Mouse (Mus musculus): ENCODE measurements at regions not wholly inside any gene's neighbourhood (a gene's known extent, or its start where the extent isn't known, plus 50 kb on each side); places are given as distances from the start of the nearest gene placed in this dataset.

DNA sequence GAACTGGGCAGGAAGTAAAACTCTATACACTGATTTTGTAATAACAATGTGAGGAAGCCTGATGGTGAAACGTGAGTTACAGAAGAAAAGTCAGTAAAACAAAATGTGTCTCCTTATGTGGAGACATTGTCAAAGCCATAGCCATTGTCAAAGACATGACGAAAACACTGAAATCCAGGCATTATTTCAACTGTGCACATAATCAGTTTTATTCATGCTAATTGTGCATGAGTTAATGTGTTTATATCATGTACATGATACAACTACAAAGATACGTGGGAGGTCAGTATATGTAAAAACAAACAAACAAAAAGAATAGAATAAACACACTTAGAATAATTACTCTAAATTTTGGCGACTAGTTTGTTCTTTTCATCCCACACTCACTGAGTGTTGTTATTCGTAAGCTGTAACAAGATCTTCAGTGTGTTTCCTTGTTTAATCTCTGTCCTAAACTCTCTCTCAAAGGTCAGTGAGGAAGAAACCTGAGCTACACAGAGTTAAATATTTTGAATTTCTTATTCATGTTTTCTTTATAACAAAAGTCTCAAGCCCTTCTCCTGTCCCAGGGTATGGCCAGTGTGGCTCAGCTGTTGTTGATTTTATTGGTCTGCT, 536.0 kb upstream of the Grid2 start:
- no peaks in the 10 kb centered on the region for H3K36me3 ChIP-seq (replicated peaks; ENCODE audit: control insufficient read depth, insufficient read depth, low read depth)
- H3K4me1 ChIP-seq (replicated peaks; ENCODE audit: control insufficient read depth in 2 of 2, insufficient read depth in 2 of 2, low read length in 1 of 2), result no peaks in the 10 kb centered on the region
- no peak overlapping the region for H3K4me3 ChIP-seq (ENCODE audit: insufficient read depth in 1 of 2, low read depth in 2 of 2, low read length in 2 of 2)
- no peak overlapping the region for H3K27ac ChIP-seq
- H3K9me3 ChIP-seq (ENCODE audit: control insufficient read depth, low read length), result no peaks in the 10 kb centered on the region
- no peak overlapping the region for H3K9ac ChIP-seq (replicated peaks)
- TF ChIP-seq CTCF (IDR thresholded peaks at IDR 0.05; ENCODE audit: low read depth) (no peak), EP300 (IDR thresholded peaks at IDR 0.05; ENCODE audit: low read depth) (no peak)
- WGBS (ENCODE audit: insufficient replicate concordance), result 47% methylated on average over 5 of the region's 5 CpGs
- no peak for ATAC-seq (ENCODE audit: insufficient read depth)
- no peak for DNase-seq (ENCODE audit: low read depth in 3 of 3, low spot score in 3 of 3)
- no peaks in the 10 kb centered on the region for H3K27me3 ChIP-seq (ENCODE audit: control insufficient read depth, insufficient read depth, low read length)
- no peak overlapping the region for H3K4me2 ChIP-seq (ENCODE audit: low read depth)
